Mouse (Mus musculus): ENCODE measurements at regions not wholly inside any gene's neighbourhood (a gene's known extent, or its start where the extent isn't known, plus 50 kb on each side); places are given as distances from the start of the nearest gene placed in this dataset.
A peak's percentile ranks its signal among the peaks of the same experiment; 100 is the strongest.

DNA sequence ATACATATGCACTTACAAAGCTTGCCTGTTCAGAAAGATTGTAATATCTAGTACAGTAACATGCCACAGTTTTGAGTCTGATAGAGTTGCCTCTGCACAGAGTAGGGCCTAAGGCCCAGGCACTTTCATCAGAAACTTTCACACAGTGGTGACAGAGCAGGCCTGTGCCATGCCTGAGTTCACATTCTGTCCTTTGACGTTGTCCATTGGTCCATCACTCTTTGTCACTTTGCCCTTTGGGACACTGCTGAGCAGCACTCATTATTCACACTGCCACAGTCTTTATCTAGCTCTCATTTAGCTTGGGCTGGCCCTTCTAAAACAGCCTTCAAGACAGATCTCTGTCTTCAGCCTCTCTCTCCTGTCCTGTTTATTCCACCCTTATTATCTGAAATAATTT is 1055.0 kb downstream of the Fam19a2 start:
- no peak for DNase-seq (ENCODE audit: low spot score)

DNA sequence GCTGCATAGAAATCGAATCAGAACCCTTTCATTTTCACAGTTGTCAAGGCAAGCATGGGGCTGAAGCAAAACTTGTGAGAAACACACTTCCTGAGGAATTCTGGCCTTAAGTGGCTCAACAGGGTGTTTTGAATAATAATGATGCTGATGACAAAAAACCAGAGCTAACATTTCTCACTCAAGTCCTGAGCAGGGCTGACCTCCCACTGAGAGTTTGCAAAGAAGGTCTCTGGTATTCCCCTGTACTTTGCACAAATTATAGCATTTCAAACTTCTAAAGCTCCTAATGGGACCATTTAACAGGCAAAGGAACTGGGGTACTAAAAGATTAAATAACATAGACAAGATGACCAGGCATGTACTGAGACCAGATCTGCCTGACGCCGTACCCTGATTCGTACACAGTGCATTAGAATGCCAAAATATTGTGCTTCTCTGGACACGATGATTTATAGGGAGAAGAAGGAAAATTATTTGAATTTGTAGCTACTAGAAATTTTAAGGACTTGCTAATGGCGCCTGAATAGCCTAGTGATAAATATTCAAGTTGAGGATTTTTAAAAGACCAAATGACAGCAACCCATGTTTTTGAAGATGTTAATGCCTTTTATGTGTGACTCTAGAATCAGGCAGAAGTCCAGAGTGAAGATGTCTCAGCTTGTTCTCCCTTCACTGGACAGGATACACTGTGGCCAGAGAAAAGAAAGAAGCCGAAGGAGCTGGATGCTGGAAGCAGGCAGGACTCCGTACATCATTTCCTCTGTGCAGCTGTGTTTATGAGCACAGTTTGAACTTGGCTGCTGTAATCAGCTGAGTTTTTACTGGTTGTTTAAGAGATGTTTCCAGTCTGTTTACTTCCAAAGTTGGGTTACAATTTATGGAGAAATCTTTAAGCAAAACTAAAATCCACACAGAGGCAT is 1056.7 kb downstream of the Fam19a2 start:
- DNase-seq (ENCODE audit: low spot score) = peak; percentile 5

GRCm38 (mm10) chr10:124332491-124332890 is 1056.8 kb downstream of the Slc16a7 start:
- DNase-seq (ENCODE audit: low spot score) = no peak

- DNase-seq (ENCODE audit: low spot score) = no peak
Measured at GRCm38 (mm10) chr10:124338923-124339322, 1050.3 kb downstream of the Slc16a7 start.

DNA sequence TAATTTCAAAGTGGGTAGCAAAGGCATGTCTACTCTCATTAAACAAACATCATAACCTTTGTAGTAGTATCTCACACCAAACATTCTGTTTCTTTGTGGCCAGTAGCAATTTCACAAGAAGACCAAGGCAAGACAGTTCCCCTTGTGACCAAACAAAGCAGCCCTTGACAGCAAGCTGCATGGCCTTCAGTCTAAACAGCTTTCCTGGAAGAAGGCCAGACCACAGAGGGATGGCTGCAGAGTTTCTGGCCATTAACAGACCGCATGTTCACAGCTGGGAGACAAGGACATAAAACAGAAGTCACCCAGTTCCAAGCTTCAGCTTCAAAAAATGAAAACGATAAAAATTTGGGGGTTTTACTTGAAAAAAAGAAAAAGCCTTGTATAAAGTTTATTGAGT is 1040.0 kb downstream of the Slc16a7 start:
- DNase-seq (ENCODE audit: low spot score) = peak; percentile 13

DNA sequence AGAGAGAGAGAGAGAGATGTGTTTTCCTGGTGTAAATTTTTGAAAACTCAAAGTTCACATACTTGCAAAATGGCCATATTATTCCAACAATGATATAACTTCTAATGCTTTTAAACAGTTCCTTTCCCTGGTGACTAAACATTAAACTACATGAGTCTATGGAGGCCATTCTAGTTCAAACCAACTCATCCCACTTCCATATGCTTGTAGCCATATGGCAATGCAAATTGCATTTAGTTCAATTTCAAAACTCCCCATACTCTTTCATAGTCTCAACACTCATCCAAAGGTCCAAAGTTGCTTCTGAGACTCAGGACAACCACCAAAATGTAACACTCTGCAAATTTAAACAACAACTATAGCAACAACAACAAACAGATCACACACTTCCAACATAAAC is 1026.5 kb downstream of the Slc16a7 start:
- DNase-seq (ENCODE audit: low spot score) = no peak

- no peak for DNase-seq (ENCODE audit: low spot score)
Measured at GRCm38 (mm10) chr10:124370994-124371393, 1018.3 kb downstream of the Slc16a7 start.

DNA sequence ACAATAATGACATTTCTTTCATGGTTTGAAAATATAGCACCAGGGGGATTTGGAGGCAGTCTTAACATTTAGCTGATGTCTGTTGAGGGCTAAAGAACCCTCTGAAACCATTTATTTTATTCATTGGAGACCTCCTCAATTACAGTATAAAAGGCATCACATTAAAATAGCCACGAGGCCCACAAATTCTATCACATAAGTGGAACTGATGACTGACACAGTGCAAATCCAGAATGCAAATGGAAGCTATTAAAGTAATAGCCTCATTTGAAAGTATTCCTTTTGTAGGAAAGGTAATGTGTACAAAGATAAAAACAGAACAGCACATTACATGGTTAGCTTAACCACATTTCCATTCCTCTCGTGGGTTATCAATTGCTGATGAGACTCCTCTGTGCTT is 986.6 kb downstream of the Slc16a7 start:
- DNase-seq (ENCODE audit: low spot score) = no peak

- DNase-seq (ENCODE audit: low spot score) = no peak
Measured at GRCm38 (mm10) chr10:124409633-124410032, 979.6 kb downstream of the Slc16a7 start.

- DNase-seq (ENCODE audit: low spot score) = no peak
Measured at GRCm38 (mm10) chr10:124416531-124416930, 972.7 kb downstream of the Slc16a7 start.

DNA sequence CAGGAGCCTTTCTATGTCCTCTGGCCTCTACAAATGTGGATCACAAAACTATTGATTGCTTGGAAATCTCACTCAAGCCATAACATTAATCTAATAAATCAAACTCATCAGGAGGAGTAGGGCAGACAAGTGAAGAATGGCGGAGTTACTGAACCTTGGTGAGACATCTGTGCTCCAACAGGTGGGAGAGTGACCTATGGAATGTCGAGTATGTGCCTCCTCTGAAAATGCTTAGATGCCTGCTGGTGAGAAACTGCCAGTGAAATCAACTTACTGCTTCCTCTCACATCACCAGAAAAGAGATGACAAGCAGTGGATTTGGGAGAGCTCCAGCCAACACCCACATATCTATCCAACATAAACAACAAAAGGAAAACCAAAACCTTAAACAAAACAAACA is 965.8 kb downstream of the Slc16a7 start:
- DNase-seq (ENCODE audit: low spot score) = no peak

Measured in gastrocnemius, adult 18-20 months (tissue).